Mouse (Mus musculus) neural tube, embryonic 14.5 days (tissue): ENCODE results near the gene Gm27021. TPM values are rescaled to one million over a fixed set of nuclear protein-coding genes. Genes with fewer than 3 reads are reported as not detected.

ENCODE experiments used
- ATAC-seq: fragments of 200-750 bp; cut with Nextera tagmentation; 2 replicates; pipeline ENCODE4 v1.8.0; 2017; ENCODE audit warnings: low read depth, mild to moderate bottlenecking, moderate TSS enrichment, moderate library complexity
- H3K27ac ChIP-seq: fragments of 300-500 bp; sonication (generic); 2 replicates; pipeline ENCODE4 v1.5.1; 2014; ENCODE audit warnings: low read depth, mild to moderate bottlenecking, control low read depth, low read length, moderate library complexity, mixed read lengths
- H3K27me3 ChIP-seq: fragments of 300-500 bp; sonication (generic); 2 replicates; pipeline ENCODE4 v1.6.1; 2014; ENCODE audit warnings: low read length; ENCODE audit not compliant: control insufficient read depth, insufficient read depth
- H3K36me3 ChIP-seq: fragments of 300-500 bp; sonication (generic); 2 replicates; pipeline ENCODE4 v1.6.1; 2014; ENCODE audit warnings: low read length, mixed read lengths; ENCODE audit not compliant: control insufficient read depth, insufficient read depth
- H3K4me1 ChIP-seq: fragments of 300-500 bp; sonication (generic); 2 replicates; pipeline ENCODE4 v1.6.1; 2014; ENCODE audit warnings: low read length; ENCODE audit not compliant: control insufficient read depth, insufficient read depth
- H3K4me2 ChIP-seq: fragments of 300-500 bp; sonication (generic); 2 replicates; pipeline ENCODE4 v1.6.1; 2014; ENCODE audit warnings: mild to moderate bottlenecking, low read depth, low read length, control low read depth
- H3K4me3 ChIP-seq: fragments of 300-500 bp; sonication (generic); 2 replicates; pipeline ENCODE4 v1.5.1; 2014; ENCODE audit warnings: low read depth, low read length, control low read depth, mixed read lengths
- H3K9ac ChIP-seq: fragments of 300-500 bp; sonication (generic); replicated peaks from 2 replicates; pipeline ENCODE4 v1.6.1; 2014; ENCODE audit warnings: low read depth, mild to moderate bottlenecking, control low read depth, low read length, mixed read lengths
- H3K9me3 ChIP-seq: fragments of 300-500 bp; sonication (generic); 2 replicates; pipeline ENCODE4 v1.6.1; 2016; ENCODE audit warnings: low read length; ENCODE audit not compliant: control insufficient read depth
- WGBS: fragments of 180-500 bp; shearing (Covaris S2); extraction: QIAGEN DNeasy Blood & Tissue Kit; methylation state at CpG from one replicate; pipeline ENCODE4 v1.1.7; 2014; 5-methylcytosine and 5-hydroxymethylcytosine counted together
- polyA plus RNA-seq: library from polyadenylated mRNA; unstranded; fragments of >200 nt; fragmentation: Nextera tagmentation; extraction: Ambion mirVana; gene quantifications from 2 replicates; pipeline ENCODE4 v1.2.1, GENCODE M21; 2014

Gene Gm27021
- polyA plus RNA-seq, 1 experiment from 2014 or later = 8.4 TPM

DNA sequence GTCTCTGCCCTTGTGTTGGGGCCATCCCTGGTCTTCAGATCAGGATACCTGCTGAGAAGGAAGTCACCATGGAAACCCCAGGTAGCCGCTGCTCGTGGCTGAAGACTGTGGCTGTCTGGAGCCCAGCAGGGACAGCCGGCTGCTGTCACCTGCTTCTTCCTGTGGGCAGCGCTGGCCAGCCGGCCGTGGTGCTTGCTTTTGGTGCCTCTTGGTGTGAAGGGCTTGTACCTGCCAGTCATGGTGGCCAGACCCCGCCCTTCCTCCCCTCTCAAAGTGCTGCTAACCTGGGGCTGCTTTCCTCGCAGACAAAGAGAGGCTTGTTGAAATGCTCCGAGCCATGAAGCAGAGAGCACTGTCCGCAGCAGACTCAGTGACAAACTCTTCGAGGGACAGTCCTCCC lies 94.0 kb downstream of the Gm27021 start:
- ATAC-seq = no peak
- Histone ChIP-seq H3K9me3 (no peaks in the 10 kb centered on the region), H3K27me3 (no peaks in the 10 kb centered on the region), H3K36me3 (peaks cover 82% of the 10 kb centered on the region), H3K4me3 (no peak overlapping the region), H3K4me2 (no peak overlapping the region), H3K4me1 (no peaks in the 10 kb centered on the region; the same call in 1 of the 2 replicates), H3K27ac (no peak overlapping the region), H3K9ac (no peak overlapping the region)
- 78% methylated on average over 11 of the region's 11 CpGs for WGBS

- ATAC-seq = no peak
- no peak overlapping the region for H3K4me2 ChIP-seq
- no peaks in the 10 kb centered on the region for H3K9me3 ChIP-seq
- H3K4me3 ChIP-seq = no peak overlapping the region
- WGBS = 85% methylated on average over 21 of the region's 21 CpGs
- H3K9ac ChIP-seq = no peak overlapping the region
- no peak overlapping the region for H3K27ac ChIP-seq
- H3K36me3 ChIP-seq = peaks cover 78% of the 10 kb centered on the region
- no peaks in the 10 kb centered on the region for H3K27me3 ChIP-seq
- no peaks in the 10 kb centered on the region; the same call in 1 of the 2 replicates for H3K4me1 ChIP-seq
These were observed 95.3 kb downstream of the Gm27021 start for GRCm38 (mm10) chr8:120572534-120572933.

DNA sequence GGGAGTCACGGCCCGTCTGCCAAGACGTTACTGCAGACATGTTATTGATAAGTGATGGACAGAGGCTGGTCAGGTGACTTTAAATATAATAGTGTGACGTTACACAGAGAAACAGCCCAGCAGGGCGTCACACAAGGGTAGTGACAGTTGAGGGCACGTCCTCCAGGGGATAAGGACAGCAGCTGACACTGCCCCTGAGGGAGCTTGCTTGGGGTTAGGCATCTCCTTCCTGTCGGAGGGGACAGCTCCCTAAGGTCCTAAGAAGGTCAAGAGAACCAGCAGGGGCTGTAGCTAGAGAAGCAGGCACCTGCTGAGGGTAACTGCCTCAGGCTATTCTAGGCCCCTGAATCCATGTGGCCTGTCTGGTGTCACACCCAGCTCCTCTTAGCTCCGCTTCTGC lies 96.3 kb downstream of the Gm27021 start:
- H3K4me1 ChIP-seq = peaks cover under 1% of the 10 kb centered on the region; the same call in 1 of the 2 replicates
- H3K9ac ChIP-seq = no peak overlapping the region
- peaks cover 75% of the 10 kb centered on the region for H3K36me3 ChIP-seq
- 77% methylated on average over 8 of the region's 8 CpGs for WGBS
- no peak overlapping the region for H3K4me3 ChIP-seq
- no peaks in the 10 kb centered on the region for H3K9me3 ChIP-seq
- ATAC-seq = no peak
- no peak overlapping the region for H3K4me2 ChIP-seq
- no peaks in the 10 kb centered on the region for H3K27me3 ChIP-seq
- no peak overlapping the region for H3K27ac ChIP-seq

GRCm38 (mm10) chr8:120569939-120570715 lies 97.8 kb downstream of the Gm27021 start:
- Histone ChIP-seq H3K36me3 (peaks cover 60% of the 10 kb centered on the region), H3K27ac (0 out of 2 replicates have a peak overlapping the region, but pooled peaks have one; percentile 10)

DNA sequence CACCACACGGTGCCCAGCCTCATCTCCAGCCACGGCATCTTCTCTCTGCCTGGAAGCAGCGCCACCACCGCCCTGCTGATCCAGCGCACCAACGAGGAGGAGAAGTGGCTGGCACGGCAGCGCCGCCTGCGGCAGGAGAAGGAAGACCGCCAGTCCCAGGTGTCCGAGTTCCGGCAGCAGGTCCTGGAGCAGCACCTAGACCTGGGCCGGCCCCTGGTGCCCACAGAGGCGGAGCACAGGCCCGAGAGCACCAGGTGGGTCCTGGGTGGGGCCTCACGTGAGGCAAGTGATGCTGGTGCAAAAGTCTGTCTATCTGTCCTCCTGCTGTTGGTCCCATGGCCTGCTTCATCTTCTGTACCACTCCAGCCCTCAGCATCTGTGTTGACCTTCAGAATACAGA lies 98.8 kb downstream of the Gm27021 start:
- no peak overlapping the region for H3K27ac ChIP-seq
- 93% methylated on average over 13 of the region's 17 CpGs for WGBS

More at GRCm38 (mm10) chr8:120569939-120570715, 97.8 kb downstream of the Gm27021 start:
- H3K9me3 ChIP-seq = no peaks in the 10 kb centered on the region
- no peak overlapping the region for H3K9ac ChIP-seq
- ATAC-seq = peak; percentile 5; the same call in 1 of the 2 replicates
- H3K4me3 ChIP-seq = no peak overlapping the region
- WGBS = 59% methylated on average over 13 of the region's 13 CpGs
- H3K4me1 ChIP-seq = peaks cover 14% of the 10 kb centered on the region
- H3K27me3 ChIP-seq = no peaks in the 10 kb centered on the region
- no peak overlapping the region for H3K4me2 ChIP-seq

DNA sequence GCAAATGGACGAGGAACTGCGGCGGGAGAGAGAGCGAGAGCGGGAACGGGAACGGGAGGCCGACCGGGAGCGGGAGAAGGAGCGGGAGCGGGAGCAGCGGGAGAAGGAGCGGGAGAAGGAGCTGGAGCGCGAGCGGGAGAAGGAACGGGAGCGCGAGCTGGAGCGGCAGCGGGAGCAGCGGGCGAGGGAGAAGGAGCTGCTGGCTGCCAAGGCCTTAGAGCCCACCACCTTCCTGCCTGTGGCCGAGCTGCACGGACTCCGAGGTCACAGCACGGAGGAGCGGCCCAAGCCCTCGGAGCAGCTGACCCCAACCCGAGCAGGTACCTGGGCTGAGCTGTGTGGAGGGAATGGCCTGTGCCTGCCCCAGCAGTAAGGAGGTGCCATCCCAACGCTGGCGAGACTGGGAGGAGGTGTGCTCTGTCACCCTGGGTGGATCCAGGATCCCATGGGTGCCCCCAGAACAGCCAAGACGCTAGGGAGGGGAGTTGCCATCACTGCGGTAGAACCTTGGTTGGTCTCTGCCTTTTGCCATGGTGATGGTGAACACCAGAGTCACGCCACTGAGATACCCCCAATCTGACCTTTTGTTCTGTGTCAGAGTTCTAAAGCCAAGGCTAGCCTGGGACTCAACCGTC lies 99.6 kb downstream of the Gm27021 start:
- H3K9me3 ChIP-seq = no peaks in the 10 kb centered on the region
- no peak for ATAC-seq
- H3K4me1 ChIP-seq = peaks cover 32% of the 10 kb centered on the region
- H3K36me3 ChIP-seq = peaks cover 47% of the 10 kb centered on the region
- H3K4me3 ChIP-seq = no peak overlapping the region
- no peak overlapping the region for H3K4me2 ChIP-seq
- 98% methylated on average over 37 of the region's 37 CpGs for WGBS
- H3K27ac ChIP-seq = no peak overlapping the region
- H3K9ac ChIP-seq = no peak overlapping the region
- H3K27me3 ChIP-seq = no peaks in the 10 kb centered on the region

More for the DNA sequence above, 98.8 kb downstream of the Gm27021 start:
- Histone ChIP-seq H3K4me3 (no peak overlapping the region), H3K27me3 (no peaks in the 10 kb centered on the region), H3K9me3 (no peaks in the 10 kb centered on the region), H3K36me3 (peaks cover 53% of the 10 kb centered on the region), H3K9ac (no peak overlapping the region), H3K4me2 (no peak overlapping the region), H3K4me1 (peaks cover 23% of the 10 kb centered on the region)
- no peak for ATAC-seq

DNA sequence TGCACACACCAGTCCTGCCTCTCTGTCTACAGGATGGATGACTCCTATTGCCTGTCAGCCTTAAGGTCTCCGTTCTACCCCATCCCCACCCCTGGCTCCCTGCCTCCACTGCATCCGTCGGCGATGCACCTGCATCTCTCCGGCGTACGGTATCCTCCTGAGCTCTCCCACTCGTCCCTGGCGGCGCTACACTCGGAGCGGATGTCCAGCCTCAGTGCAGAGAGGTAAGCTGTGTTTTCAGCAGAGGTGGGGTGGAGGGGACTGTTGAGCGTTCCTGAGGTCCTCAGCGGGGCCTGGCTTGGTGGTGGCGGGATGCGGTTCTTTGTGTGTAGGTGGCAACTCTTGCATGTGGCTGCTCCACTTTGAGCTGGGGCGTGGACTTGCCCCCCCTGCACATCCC lies 100.1 kb downstream of the Gm27021 start:
- no peaks in the 10 kb centered on the region for H3K27me3 ChIP-seq
- WGBS = 97% methylated on average over 17 of the region's 17 CpGs
- H3K9me3 ChIP-seq = no peaks in the 10 kb centered on the region
- H3K4me3 ChIP-seq = no peak overlapping the region
- no peak overlapping the region for H3K4me2 ChIP-seq
- H3K27ac ChIP-seq = no peak overlapping the region
- H3K36me3 ChIP-seq = peaks cover 42% of the 10 kb centered on the region
- H3K4me1 ChIP-seq = peaks cover 37% of the 10 kb centered on the region
- no peak for ATAC-seq
- no peak overlapping the region for H3K9ac ChIP-seq

GRCm38 (mm10) chr8:120566681-120567080 lies 101.2 kb downstream of the Gm27021 start:
- Histone ChIP-seq H3K9ac (no peak overlapping the region), H3K27me3 (no peaks in the 10 kb centered on the region), H3K4me2 (no peak overlapping the region), H3K27ac (no peak overlapping the region; the same call in 1 of the 2 replicates), H3K4me3 (no peak overlapping the region), H3K36me3 (peaks cover 34% of the 10 kb centered on the region), H3K9me3 (no peaks in the 10 kb centered on the region), H3K4me1 (peaks cover 42% of the 10 kb centered on the region)
- no peak for ATAC-seq
- WGBS = 53% methylated on average over 8 of the region's 8 CpGs

- peaks cover 55% of the 10 kb centered on the region for H3K4me1 ChIP-seq
- no peaks in the 10 kb centered on the region for H3K9me3 ChIP-seq
- WGBS = 7% methylated on average over 7 of the region's 7 CpGs
- ATAC-seq = peak; percentile 12; the same call in 1 of the 2 replicates
- H3K4me2 ChIP-seq = no peak overlapping the region
- peaks cover 24% of the 10 kb centered on the region for H3K36me3 ChIP-seq
- H3K27me3 ChIP-seq = no peaks in the 10 kb centered on the region
- no peak overlapping the region for H3K9ac ChIP-seq
- no peak overlapping the region for H3K4me3 ChIP-seq
- peak overlapping the region; percentile 81 for H3K27ac ChIP-seq
These were observed 102.6 kb downstream of the Gm27021 start for GRCm38 (mm10) chr8:120565151-120565711.
